Mouse (Mus musculus) thymus, postnatal 0 days (tissue): ENCODE measurements around the gene Ubxn11. TPM values are rescaled to one million over a fixed set of nuclear protein-coding genes. Genes with fewer than 3 reads are reported as not detected.

Experiments used
- DNase-seq: peaks from one replicate; pipeline ENCODE4 v3.0.0-alpha.2; 2015; ENCODE audit warnings: low spot score
- polyA plus RNA-seq: library from polyadenylated mRNA; unstranded; fragments of >200 nt; fragmentation: Nextera tagmentation; extraction: Ambion mirVana; gene quantifications from 2 replicates; pipeline ENCODE4 v1.2.1, GENCODE M21; 2015

Ubxn11 gene
- polyA plus RNA-seq, 1 experiment from 2014 or later = 15.2 TPM

- DNase-seq = no peak
These were observed 11.7 kb upstream of the Ubxn11 start for GRCm38 (mm10) chr4:134090521-134091224.

- no peak for DNase-seq
These were observed 11.2 kb upstream of the Ubxn11 start for GRCm38 (mm10) chr4:134091225-134091529.

DNA sequence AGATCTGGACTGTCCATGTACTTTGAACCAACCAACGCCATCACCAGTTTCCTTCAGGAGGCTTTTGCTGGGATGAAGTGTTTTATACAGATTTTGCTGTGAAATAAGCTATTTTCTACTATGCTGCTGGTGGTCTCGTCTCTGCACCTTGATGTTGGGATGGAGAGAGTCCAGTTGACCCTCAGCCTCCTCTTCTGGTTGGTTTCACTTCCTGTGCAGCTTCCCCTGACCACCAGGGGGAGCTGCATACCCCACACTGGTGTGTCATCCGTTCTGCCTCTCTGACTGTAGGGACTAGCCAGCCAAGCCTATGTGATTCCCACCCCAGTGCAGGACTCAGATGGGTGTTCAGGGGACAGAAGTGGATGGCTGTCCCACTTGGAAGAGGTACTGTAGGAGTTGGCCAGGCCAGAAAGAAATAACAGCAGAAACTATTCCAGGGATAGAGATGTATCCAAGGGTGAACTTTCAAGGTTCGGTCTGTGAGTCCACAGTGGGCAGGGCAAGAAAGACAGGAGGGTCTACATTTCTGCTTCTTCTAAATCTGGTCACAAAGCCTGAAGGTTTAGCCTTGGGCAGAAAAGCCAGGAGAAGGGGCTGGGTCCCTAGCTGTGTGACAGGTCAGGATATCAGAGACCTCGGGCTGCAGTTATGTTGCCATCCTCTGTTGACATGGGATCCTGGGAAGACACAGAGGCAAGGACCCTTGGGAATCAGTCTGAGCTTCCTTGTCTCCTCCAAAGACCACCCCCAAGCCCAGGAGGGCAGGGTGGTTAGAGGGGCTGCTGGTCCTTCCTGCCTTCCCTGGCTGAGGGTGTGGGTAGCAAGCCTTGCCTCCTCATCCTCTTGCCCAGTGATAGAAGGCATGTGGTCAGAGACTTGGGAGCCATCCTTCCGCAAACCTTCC is 9.7 kb upstream of the Ubxn11 start:
- peak; percentile 74 for DNase-seq

DNA sequence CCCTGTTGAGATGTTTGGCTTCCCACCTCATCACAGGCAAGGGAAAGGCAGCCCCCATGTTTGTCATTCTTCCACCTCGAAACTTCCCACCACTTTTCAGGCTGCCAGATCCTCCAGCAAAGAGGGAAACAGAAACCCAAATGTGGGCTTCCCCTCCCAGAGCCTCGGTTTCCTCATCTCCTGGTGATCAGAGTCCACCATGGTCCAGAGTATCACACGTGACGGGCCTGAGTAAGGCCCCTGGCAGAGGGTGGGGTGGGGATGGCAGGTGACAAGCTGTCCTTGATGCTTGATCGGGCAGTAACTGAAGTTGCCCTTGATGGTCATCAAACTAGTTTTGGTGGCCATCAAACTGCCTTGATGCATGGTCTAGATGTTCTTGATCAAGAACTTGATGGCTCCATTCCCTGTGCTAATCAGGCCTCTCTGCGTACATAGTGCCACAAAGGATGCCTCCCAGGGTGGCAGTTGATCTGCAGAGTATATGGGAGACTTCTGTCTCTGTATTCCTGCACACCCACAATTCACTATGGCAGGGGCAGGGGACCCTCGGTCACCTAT is 8.3 kb upstream of the Ubxn11 start:
- DNase-seq = no peak

DNA sequence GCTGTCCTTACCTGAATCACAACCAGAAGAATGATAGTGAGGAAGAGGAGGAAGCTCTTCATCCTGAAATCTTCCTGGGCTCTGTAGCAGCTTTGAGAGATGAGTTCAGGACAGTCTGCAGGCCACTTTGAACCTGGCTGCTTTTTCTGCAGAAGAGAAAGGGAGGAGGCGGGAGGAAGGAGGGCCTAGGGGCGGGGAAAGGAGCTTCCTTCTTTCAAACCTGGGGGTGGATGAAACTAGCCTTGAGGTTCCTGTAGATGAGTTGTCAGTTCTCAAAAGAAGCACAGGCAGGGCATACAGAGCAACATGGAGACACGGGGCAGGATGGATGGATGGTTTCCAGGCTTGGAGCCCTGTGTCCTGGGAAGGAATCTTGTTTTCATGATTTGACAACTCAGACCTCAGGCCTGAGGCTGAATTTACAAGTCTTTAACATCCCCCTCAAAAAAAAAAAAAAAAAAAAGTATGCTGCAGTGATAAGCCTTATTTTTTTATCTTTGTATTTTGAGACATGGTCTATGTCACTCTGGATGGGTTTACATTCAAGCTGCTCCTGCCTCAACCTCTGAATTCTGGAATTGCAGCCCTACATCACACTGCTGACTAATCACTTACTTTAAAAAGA is 7.3 kb upstream of the Ubxn11 start, which contains the start of gene Cd52:
TSS of gene Cd52 (minus strand) at position 160 of the 625 bp plus-strand sequence.
- DNase-seq = peak; percentile 80

GRCm38 (mm10) chr4:134096120-134096519 is 6.2 kb upstream of the Ubxn11 start:
- no peak for DNase-seq

DNA sequence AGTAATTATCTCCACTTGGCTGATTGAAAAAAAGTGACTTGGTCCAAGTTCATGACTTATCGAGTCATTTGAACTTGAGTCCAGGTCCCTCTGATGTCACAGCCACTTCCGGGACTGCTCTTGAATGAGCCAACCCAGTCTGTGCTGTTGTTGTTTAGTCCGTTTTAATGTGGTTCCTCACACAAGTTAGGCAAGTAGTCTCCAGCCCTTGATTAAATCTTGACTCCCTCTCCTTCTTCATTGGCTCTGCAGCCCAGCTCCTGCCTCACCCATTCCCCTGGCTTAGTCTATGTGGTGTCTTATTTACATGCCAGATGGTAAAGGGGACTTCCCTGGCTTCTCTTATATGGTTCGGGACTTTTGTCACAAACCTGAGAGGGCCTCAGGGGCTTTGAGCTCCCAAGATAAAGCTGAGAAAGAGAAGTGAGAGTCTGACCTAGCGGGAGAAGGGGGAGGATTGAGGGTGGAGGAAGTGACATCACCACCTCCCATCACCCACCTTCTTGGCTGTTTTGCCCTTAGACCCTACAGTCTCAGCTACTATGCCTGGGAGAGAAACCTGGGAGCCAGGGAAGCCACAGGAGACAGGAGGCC is 5.3 kb upstream of the Ubxn11 start:
- peak; percentile 40 for DNase-seq

- peak; percentile 79 for DNase-seq
These were observed 3.7 kb upstream of the Ubxn11 start for GRCm38 (mm10) chr4:134098628-134099027.

GRCm38 (mm10) chr4:134100245-134100644 is 2.1 kb upstream of the Ubxn11 start:
- DNase-seq = no peak

GRCm38 (mm10) chr4:134102742-134103119 is 361 bp downstream of the Ubxn11 start:
- DNase-seq = no peak

DNA sequence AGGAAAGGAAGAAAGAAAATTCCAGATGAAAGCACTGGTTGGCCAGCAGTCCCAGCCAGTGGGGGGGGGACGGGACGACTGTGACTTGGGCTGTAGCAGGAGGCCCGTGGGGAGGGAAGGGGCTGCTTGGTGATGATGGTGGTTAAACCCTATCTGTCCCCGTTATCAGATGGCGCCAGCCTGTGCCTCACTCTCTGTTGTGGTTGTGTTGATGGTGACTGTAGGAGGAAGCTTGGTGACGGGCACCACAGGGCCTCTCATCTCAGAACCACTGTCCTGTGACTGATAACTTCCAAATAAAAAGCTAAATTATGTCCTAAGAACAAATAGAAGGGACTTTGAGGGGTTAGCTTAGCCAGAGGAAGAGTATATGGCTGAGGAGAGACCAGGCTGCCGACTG is 3.7 kb downstream of the Ubxn11 start:
- DNase-seq = no peak

DNA sequence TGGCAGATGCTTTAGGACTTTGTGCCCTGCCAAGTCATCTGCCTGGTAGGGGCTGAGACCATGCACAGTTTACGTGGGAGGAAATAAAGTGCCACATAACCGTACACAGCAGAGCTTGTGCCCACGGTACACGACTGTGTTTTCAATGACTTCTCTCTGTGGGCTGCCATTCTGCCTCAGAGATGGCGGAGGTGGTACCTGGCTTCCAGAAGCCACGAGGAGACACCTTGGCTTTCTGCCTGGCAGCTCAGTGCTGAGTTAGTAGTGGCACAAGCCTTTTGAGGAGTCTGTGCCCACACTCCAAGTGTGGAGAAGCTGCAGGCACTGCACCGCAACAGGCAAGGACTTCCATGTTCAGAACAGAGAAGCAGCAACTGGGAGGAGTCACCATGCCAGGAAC is 5.4 kb downstream of the Ubxn11 start:
- no peak for DNase-seq

DNA sequence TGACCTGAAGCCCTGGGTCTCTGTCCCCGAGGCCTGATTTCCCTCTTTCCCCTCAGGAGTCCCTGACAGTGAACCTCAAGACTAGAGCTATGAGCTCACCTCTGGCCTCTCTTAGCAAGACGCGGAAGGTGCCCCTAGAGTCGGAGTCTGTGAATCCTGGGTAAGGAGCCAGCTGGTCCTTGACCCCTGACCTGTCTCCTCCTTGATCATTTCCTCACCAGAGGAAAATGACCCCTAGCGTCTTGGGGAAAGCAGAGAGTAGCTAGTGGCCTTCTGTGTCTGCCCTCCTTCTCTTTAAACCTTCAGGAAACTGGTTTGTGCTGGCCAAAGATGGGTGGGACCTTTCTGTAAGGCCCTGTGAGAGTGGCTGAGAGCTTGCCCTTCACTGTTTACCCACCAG is 5.8 kb downstream of the Ubxn11 start:
- no peak for DNase-seq

DNA sequence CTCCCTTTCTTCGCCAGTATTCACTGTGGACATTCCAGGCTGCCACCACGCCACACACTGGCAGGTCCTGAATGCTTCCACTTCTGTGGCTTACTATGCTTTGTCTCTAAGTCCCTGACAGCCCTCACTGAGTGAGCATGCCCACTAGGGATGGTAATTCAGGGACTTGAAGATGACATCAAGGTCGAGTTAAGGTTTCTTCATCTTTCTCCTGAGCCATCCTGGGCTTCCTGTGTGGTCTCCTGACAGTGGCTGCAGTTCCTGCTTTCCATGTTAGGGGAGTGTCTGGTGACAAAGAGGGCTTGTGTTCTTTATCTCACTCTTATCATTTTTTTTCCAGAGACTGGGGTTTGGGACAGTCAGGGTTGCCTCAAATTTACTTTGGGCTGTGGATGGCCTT is 8.3 kb downstream of the Ubxn11 start:
- DNase-seq = no peak

GRCm38 (mm10) chr4:134112403-134112802 is 10.0 kb downstream of the Ubxn11 start:
- peak; percentile 2 for DNase-seq

DNA sequence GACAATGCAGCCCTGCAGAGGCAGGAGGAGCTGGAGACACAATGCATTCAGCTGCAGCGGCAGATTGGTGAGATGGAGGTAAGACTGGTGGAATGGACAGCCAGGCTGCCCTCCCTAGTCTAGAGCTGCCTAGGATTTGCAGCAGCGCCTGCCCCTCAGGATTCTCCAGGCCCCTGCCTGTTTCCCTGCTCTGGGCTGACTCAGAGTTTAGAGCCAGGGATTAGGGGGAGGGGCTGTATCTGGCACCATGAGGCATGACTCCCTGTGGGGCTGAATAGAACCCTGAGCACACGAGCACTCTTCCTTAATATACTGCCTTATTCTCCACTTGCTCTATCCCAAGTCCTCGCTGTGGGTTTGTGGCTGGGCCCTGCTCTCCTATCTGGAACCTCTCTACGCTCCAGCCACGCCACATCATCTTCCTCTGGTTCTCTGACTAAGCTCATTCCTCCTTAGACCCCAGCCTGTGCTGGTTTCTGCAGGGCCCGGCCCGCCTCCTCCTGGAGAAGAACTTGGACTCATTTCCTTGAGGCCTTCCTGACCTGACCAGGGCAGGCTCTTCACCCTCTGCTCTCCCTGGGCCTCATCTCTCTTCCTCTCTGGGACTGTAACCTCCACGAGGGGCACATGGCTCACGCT is 11.1 kb downstream of the Ubxn11 start:
- peak; percentile 7 for DNase-seq

DNA sequence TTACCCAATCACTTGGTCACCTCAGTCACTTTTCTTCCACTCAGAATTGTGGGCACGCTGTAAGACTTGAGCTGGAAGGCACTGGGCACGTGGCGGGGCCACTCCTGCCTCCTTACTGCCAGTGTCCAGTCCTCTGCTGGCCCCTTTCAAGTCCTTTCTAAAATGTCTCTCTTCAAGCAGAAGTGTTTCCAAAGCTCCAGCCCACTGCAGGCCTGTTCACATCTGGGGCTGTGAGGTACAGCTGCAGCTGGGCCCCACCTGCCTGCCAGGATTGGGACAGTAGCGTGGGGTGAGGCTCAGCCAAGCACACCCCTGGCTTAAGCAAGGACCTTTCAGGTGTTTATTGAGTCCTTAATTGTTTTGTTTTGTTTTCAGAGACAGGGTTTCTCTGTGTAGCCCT is 11.7 kb downstream of the Ubxn11 start:
- DNase-seq = peak; percentile 21

DNA sequence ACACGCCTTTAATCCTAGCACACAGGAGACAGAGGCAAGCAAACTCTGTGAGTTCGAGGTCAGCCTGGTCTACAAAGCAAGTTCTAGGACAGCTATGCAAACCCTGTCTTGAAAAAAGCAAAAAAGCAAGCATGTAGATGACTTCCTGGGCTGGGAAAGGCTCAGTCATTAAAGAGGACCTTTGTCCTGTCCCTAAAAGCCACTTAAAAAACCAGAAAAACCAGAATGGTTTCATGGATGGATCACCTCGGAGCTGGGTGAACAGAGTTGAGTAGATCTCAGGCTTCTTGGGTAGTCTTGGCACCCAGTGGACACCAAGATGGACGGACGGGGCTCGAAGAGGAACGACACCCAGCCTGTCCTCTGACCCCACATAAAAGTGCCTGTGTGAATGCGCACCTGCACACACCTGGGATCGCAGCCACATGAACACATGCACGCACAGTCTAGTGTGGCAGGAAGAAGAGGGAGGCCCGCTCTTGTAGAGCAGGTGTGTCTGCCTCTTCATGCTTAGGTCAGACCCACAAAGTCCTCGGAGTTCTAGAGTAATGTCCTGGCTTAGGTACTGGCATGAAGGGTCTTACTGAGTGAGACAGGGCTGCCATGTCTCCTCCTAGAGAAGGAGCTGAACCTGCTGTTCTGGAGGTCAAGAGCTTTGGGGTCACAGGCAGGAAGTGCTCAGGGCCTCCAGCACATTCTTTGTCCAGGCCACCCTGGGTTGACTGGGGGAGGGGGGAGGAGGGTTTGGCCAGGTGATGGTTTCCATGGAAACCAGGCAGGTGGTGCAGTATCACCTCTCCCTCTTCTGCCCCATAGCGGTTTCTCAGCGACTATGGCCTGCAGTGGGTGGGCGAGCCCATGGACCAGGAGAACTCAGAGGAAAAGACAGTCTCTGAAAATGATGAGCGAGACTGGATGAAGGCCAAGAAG is 13.1 kb downstream of the Ubxn11 start:
- DNase-seq = peak; percentile 64

GRCm38 (mm10) chr4:134116501-134116900 is 14.1 kb downstream of the Ubxn11 start:
- no peak for DNase-seq

GRCm38 (mm10) chr4:134117012-134117411 is 14.6 kb downstream of the Ubxn11 start:
- peak; percentile 96 for DNase-seq
